ENCODE assay signal across 8 mouse cellular contexts in the genomic region with DNA sequence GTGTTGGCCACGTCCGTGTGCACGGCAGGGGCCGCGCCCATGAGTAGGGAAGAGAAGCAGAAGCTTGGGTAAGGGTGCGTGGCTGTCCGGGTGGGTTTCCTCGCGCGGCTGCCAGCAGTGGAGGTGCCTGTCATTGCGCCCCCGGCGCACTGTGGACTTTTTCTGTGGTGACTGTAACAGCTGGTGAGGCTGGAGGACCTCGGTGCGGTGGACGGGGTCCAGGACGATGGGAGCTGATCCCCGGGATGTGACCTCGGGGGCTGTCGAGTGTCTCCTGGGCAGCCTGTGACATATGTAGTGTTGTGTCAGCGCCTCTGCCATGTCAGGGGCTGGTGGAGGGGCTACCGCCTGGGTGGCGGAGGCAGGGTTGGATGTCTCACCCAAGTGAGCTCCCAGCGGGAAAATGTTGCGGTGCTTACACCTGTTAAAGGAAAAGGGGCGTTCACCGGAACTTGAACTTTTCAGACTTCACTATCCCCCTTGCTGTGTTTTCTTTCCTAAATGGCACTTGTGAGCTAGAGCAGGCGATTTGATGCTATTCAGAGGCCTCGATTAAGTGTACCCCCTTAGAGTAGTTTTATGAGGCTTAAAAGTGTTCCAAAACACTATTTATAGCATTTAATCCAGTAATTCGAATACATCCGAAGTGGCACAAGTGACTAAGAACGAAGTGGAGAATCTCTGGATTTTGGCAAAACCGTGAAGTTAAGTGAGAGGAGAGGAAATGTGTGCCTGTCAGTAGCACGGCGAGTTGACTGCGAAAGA. TPM values are rescaled to one million over a fixed set of nuclear protein-coding genes. Genes with fewer than 3 reads are reported as not detected.
DNase-seq lines count a peak whose midpoint lies in the region; ATAC-seq lines count a peak whose summit lies in the region.

No protein-coding gene starts in this region.

- H3K4me1 ChIP-seq in liver, embryonic 11.5 days (replicated peaks; ENCODE audit: control insufficient read depth, insufficient read depth, low read length): peaks cover 24% of the 10 kb centered on the region
- H3K4me1 ChIP-seq in stomach, embryonic 14.5 days (ENCODE audit: control insufficient read depth, insufficient read depth, low read length): peaks cover 11% of the 10 kb centered on the region

- 6% methylated on average over 36 of the region's 36 CpGs for WGBS in liver, embryonic 11.5 days
- WGBS in stomach, embryonic 14.5 days: 6% methylated on average over 36 of the region's 36 CpGs

- DNase-seq in gastrocnemius, postnatal 14 days: peak; percentile 50
- no peak for DNase-seq in gastrocnemius, postnatal 36 days
- peak; percentile 7 to 14 for DNase-seq in B cell, adult 2 months
- DNase-seq in adrenal gland, postnatal 36 days: peak; percentile 46 to 47
- DNase-seq in frontal cortex, postnatal 10 days (ENCODE audit: low spot score in 2 of 2): peak; percentile 64 to 69
- DNase-seq in liver, embryonic 11.5 days (ENCODE audit: low spot score): no peak
- no peak for DNase-seq in urinary bladder, postnatal 25 days (ENCODE audit: low spot score)

- ATAC-seq in liver, embryonic 11.5 days (replicated peaks; ENCODE audit: low FRiP score): peak; percentile 6
- ATAC-seq in stomach, embryonic 14.5 days (ENCODE audit: insufficient number of reproducible peaks, insufficient read depth, low FRiP score, low read depth): no peak

- peak overlapping the region; percentile 94 for H3K4me2 ChIP-seq in liver, embryonic 11.5 days
- peak overlapping the region; percentile 95 for H3K4me2 ChIP-seq in stomach, embryonic 14.5 days (replicated peaks; ENCODE audit: low read depth, low read length)

- no peaks in the 10 kb centered on the region for H3K9me3 ChIP-seq in liver, embryonic 11.5 days (ENCODE audit: control insufficient read depth, low read length)
- H3K9me3 ChIP-seq in stomach, embryonic 14.5 days (ENCODE audit: control insufficient read depth, low read depth, low read length): no peaks in the 10 kb centered on the region

- intact Hi-C loops in gastrocnemius, postnatal 14 days (cut with DNase I; ENCODE audit: low total_unique reads): no loop called here
- intact Hi-C loops in gastrocnemius, postnatal 36 days (cut with DNase I): no loop called here

- peak overlapping the region; percentile 83 for H3K27ac ChIP-seq in liver, embryonic 11.5 days (ENCODE audit: low read depth, low read length)
- peak overlapping the region; percentile 80; the same call in 1 of the 2 replicates for H3K27ac ChIP-seq in stomach, embryonic 14.5 days (ENCODE audit: low read length)

- no peaks in the 10 kb centered on the region for H3K27me3 ChIP-seq in liver, embryonic 11.5 days (replicated peaks; ENCODE audit: control insufficient read depth, insufficient read depth, low read length)
- no peaks in the 10 kb centered on the region for H3K27me3 ChIP-seq in stomach, embryonic 14.5 days (ENCODE audit: control insufficient read depth, insufficient read depth, low read length)

- peak overlapping the region; percentile 83 for H3K9ac ChIP-seq in liver, embryonic 11.5 days (ENCODE audit: low read depth, low read length)
- H3K9ac ChIP-seq in stomach, embryonic 14.5 days (replicated peaks; ENCODE audit: low read depth, low read length): peak overlapping the region; percentile 56

- peak overlapping the region; percentile 94 for H3K4me3 ChIP-seq in liver, embryonic 11.5 days (ENCODE audit: low read depth, low read length)
- H3K4me3 ChIP-seq in stomach, embryonic 14.5 days (ENCODE audit: low read depth, low read length): peak overlapping the region; percentile 74

- H3K36me3 ChIP-seq in liver, embryonic 11.5 days (ENCODE audit: control insufficient read depth, insufficient read depth, low read length): no peaks in the 10 kb centered on the region
- peaks cover under 1% of the 10 kb centered on the region; the same call in 1 of the 2 replicates for H3K36me3 ChIP-seq in stomach, embryonic 14.5 days (ENCODE audit: control insufficient read depth, insufficient read depth, low read length)

RNA-seq across cellular contexts. Expression of gene Edem3, which starts 0.7 kb away (rescaled TPM):
- total RNA-seq in gastrocnemius, postnatal 14 days (2021): 10 to 100 TPM; 21.8 to 26.2 TPM
- 10 to 100 TPM; 17.8 to 21.3 TPM for total RNA-seq in gastrocnemius, postnatal 36 days (2021)
- total RNA-seq in adrenal gland, postnatal 36 days (2021): 100 to 1,000 TPM; 120 to 146 TPM
- 17.5 and 18.6 TPM in 2 replicates for polyA plus RNA-seq in liver, embryonic 11.5 days (2014; fragmentation: Nextera tagmentation; extraction: Ambion mirVana)
- polyA plus RNA-seq in stomach, embryonic 14.5 days (2014; fragmentation: Nextera tagmentation; extraction: Ambion mirVana): 18.6 and 20.1 TPM in 2 replicates

Comparison
In these comparisons a context has a peak if more than half of its experiments do, and no peak if none do; other contexts are left out.
1. DNase-seq: peak in gastrocnemius, postnatal 14 days (single experiment), B cell, adult 2 months (2 of 2), adrenal gland, postnatal 36 days (2 of 2) and frontal cortex, postnatal 10 days (2 of 2); none in gastrocnemius, postnatal 36 days (0 of 2), liver, embryonic 11.5 days (single experiment) and urinary bladder, postnatal 25 days (single experiment).
2. RNA of gene Edem3, which starts 0.7 kb away (total RNA-seq): 120 to 146 TPM in adrenal gland, postnatal 36 days; 21.8 to 26.2 TPM in gastrocnemius, postnatal 14 days and 17.8 to 21.3 TPM in gastrocnemius, postnatal 36 days; every median in the first group is over 4 times any median in the second.